Mouse (Mus musculus): Measurements from ENCODE around the gene Hbb-bh2.

DNA sequence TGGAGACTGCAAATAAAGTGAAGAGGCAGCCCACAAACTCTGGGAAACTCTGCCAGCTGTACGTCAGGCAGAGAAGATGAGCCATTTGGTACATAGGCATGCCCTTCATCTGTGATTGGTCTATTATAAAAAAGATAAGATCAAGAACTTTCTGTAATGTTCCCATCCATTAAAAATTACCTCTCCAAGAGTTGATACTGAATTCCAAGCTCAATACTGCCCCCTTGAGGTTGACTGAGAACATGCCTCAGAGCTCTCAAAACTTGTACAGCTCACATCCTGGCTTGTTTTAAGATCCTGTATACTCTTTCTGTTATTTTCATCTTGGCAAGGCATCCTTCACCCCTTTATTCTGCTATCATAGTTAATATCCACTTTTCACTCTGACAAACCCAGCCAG, 33.5 kb downstream of the Hbb-bh2 start:
- TF ChIP-seq GATA1 (IDR thresholded peaks at IDR 0.05; ENCODE audit: borderline replicate concordance, low read length) (no peak), FLI1 (IDR thresholded peaks at IDR 0.05; ENCODE audit: low read length) (no peak)

All from megakaryocyte, embryonic 14.5 days (primary cell).